Mouse (Mus musculus) intestine, postnatal 0 days (tissue): ENCODE data around the gene Ehd3. TPM values are rescaled to one million over a fixed set of nuclear protein-coding genes. Genes with fewer than 3 reads are reported as not detected.

Source experiments
- ATAC-seq: fragments of 200-750 bp; cut with Nextera tagmentation; 2 replicates; pipeline ENCODE4 v1.8.0; 2017; ENCODE audit warnings: mild to moderate bottlenecking, moderate TSS enrichment, moderate library complexity
- H3K27ac ChIP-seq: fragments of 300-500 bp; sonication (generic); 2 replicates; pipeline ENCODE4 v1.5.1; 2014; ENCODE audit warnings: mild to moderate bottlenecking, low read depth, low read length, moderate library complexity
- H3K27me3 ChIP-seq: fragments of 300-500 bp; sonication (generic); replicated peaks from 2 replicates; pipeline ENCODE4 v1.6.1; 2014; ENCODE audit warnings: low read length, mixed read lengths; ENCODE audit not compliant: control insufficient read depth, insufficient read depth
- H3K36me3 ChIP-seq: fragments of 300-500 bp; sonication (generic); 2 replicates; pipeline ENCODE4 v1.6.1; 2014; ENCODE audit warnings: mild to moderate bottlenecking, moderate library complexity; ENCODE audit not compliant: control insufficient read depth, insufficient read depth
- H3K4me1 ChIP-seq: fragments of 300-500 bp; sonication (generic); replicated peaks from 2 replicates; pipeline ENCODE4 v1.6.1; 2014; ENCODE audit warnings: antibody characterized with exemption, low read length, mixed read lengths; ENCODE audit not compliant: control insufficient read depth, insufficient read depth
- H3K4me2 ChIP-seq: fragments of 300-500 bp; sonication (generic); replicated peaks from 2 replicates; pipeline ENCODE4 v1.6.1; 2014; ENCODE audit warnings: low read depth, mild to moderate bottlenecking, moderate library complexity
- H3K4me3 ChIP-seq: fragments of 300-500 bp; sonication (generic); 2 replicates; pipeline ENCODE4 v1.5.1; 2014; ENCODE audit warnings: low read depth, low read length
- H3K9ac ChIP-seq: fragments of 300-500 bp; sonication (generic); 2 replicates; pipeline ENCODE4 v1.6.1; 2014; ENCODE audit warnings: mild to moderate bottlenecking, low read depth, low read length
- H3K9me3 ChIP-seq: fragments of 300-500 bp; sonication (generic); 2 replicates; pipeline ENCODE4 v1.6.1; 2016; ENCODE audit warnings: mixed run types; ENCODE audit not compliant: control insufficient read depth
- CTCF ChIP-seq: sonication (generic); IDR thresholded peaks from 2 replicates; pipeline ENCODE4 v1.5.1; 2016; ENCODE audit warnings: low read depth, mild to moderate bottlenecking, control low read depth, antibody characterized with exemption, moderate library complexity
- WGBS: fragments of 180-500 bp; shearing (Covaris S2); extraction: QIAGEN DNeasy Blood & Tissue Kit; methylation state at CpG from one replicate; pipeline ENCODE4 v1.1.7; 2014; 5-methylcytosine and 5-hydroxymethylcytosine counted together
- polyA plus RNA-seq: library from polyadenylated mRNA; unstranded; fragments of >200 nt; fragmentation: Nextera tagmentation; extraction: Ambion mirVana; gene quantifications from 2 replicates; pipeline ENCODE4 v1.2.1, GENCODE M21; 2015

Ehd3 gene
- 5.0 and 5.3 TPM in 2 replicates for polyA plus RNA-seq

DNA sequence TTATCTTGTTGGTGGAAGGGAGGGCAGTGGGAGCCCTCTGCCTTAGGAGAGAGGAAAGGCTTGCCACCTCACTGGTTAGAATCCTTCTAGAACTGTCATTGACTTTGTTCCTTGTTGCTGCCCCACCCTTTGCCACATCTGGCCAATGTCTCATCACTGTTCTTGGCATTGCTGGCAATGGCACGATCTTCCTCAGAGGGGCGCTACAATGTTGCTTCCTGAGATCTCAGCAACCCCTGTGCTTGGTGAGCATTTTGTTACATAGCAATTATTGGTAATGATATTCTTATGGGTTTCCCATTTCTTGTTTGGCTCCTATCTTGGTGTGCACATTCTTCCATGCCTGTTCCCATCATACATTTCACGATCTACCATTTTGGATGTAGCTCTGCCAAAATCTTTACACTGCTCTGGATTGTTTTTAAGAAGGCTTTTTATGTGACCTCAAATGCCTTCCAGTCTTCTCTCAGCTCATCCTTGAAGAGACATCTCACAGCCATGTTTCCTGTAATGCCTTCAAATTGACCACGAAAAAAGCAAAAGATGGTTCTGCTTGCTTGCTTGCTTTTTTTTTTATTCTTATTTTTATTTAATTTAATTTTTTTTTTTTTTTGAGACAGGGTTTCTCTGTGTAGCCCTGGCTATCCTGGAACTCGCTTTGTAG is at the start of gene Ehd3:
TSS of gene Ehd3 (plus strand) at position 614 of the 664 bp plus-strand sequence.
- H3K4me1 ChIP-seq: no peaks in the 10 kb centered on the region
- peak within 1 kb of the TSS; percentile 41 for H3K9ac ChIP-seq
- H3K9me3 ChIP-seq: no peaks in the 10 kb centered on the region
- 83% methylated on average over 5 of the region's 5 CpGs for WGBS
- no peak within 1 kb of the TSS for H3K27ac ChIP-seq
- H3K4me3 ChIP-seq: peak within 1 kb of the TSS; percentile 46
- H3K27me3 ChIP-seq: peaks cover 37% of the 10 kb centered on the region
- peak within 1 kb of the TSS; percentile 61 for H3K4me2 ChIP-seq
- H3K36me3 ChIP-seq: no peaks in the 10 kb centered on the region
- TF ChIP-seq CTCF: no peak
- ATAC-seq: no peak

DNA sequence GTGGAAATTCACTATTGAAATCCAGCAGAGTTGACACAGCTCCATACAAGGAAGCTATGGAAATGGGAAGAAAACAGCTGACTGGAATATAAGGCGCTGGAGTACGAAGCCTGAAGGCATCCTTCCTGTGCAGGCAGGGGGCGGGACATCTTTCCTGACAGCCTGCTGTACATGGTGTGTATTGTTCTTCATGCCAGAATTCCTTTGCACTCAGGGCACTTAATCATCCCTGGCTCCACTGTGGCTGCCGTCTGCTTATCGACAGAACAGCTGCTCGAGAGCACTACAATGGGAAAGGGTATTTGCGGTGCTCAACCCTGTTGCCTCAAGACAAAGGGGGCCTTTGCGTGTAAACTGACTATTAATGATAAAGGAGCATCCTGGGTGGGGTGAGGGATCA is 33.0 kb upstream of the Ehd3 start:
- H3K36me3 ChIP-seq: no peaks in the 10 kb centered on the region
- no peak overlapping the region for H3K9ac ChIP-seq
- 33% methylated on average over 8 of the region's 8 CpGs for WGBS
- H3K27me3 ChIP-seq: no peaks in the 10 kb centered on the region
- no peak for TF ChIP-seq CTCF
- no peaks in the 10 kb centered on the region for H3K4me1 ChIP-seq
- H3K9me3 ChIP-seq: no peaks in the 10 kb centered on the region
- no peak overlapping the region for H3K4me2 ChIP-seq
- no peak for ATAC-seq
- H3K4me3 ChIP-seq: no peak overlapping the region
- no peak overlapping the region for H3K27ac ChIP-seq

DNA sequence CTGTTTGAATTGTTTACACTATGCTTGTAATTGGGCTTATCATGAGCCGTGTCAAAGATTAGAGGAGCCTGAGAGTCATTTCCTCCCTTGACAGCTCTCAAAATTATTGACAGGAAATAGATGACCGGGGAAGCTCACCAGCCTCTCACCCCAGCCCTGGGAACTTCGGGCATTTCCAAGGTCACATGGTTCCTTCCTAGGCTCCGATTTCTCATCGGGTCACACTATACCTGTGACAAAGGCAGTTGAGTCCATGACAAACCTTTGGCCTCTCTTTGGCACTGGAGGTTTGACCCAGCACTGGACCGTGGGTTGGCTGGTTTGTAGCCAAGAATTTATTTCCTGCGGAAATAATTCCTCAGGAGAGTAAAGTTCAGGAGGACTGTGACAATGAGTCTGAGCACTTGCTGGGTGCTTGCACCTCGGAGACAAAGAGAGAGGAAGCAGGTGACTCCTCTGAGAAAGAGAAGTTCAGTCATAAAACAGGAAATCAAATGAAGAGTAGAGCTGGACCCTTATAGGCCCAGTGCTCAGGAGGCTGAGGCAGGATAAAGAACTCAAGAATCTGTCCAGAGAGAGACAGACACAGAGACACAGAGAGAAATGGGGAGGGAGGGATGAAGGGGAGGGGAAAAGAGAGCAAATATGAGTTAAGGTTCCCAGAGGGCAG is 17.2 kb upstream of the Ehd3 start:
- Histone ChIP-seq H3K4me1 (no peaks in the 10 kb centered on the region; the same call in 1 of the 2 replicates), H3K27ac (no peak overlapping the region), H3K9me3 (no peaks in the 10 kb centered on the region), H3K36me3 (no peaks in the 10 kb centered on the region), H3K27me3 (0 out of 2 replicates have a peak, but pooled peaks cover 4% of the 10 kb centered on the region), H3K9ac (no peak overlapping the region), H3K4me3 (no peak overlapping the region), H3K4me2 (no peak overlapping the region)
- 45% methylated on average over 8 of the region's 8 CpGs for WGBS
- TF ChIP-seq CTCF: no peak
- ATAC-seq: no peak

DNA sequence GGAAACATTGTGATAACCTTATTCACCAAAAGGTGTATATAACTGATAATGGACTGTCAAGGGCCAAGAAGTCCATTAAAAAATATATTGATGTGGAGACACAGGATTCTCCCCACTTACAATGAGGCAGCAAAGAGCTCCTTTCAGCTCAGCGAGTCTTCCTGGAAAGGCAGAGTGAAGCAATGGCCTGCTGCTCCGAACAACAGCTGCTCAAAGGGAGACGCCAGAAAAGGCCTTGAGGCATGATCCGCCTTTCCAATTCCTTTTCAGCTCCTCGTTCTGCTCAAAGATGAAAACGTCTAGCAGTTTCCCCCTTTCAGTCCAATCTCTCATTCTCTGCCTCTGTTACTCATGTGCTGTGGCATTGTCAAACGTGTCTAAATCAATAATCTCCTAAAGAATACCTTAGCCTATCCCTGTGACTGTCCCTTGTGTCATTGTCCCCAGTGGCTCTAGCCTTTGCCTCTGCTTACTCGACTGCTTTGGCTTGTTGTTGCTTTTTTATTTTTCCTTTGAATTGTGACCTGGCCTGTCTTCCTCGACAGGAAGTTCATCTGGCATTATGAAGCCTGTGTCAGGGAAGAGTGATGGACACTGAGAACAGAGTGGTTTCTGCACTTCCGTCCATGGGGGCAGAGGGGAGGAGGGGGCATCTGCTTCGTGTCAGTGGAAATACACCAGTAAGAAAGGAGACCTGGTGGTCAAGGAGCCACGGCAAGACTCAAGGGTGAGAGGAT is 13.5 kb upstream of the Ehd3 start:
- no peaks in the 10 kb centered on the region for H3K9me3 ChIP-seq
- no peak for TF ChIP-seq CTCF
- H3K9ac ChIP-seq: no peak overlapping the region
- WGBS: 46% methylated on average over 12 of the region's 12 CpGs
- no peak overlapping the region for H3K4me3 ChIP-seq
- no peaks in the 10 kb centered on the region; the same call in 1 of the 2 replicates for H3K4me1 ChIP-seq
- H3K27ac ChIP-seq: no peak overlapping the region
- H3K36me3 ChIP-seq: no peaks in the 10 kb centered on the region
- no peak for ATAC-seq
- no peak overlapping the region for H3K4me2 ChIP-seq
- H3K27me3 ChIP-seq: 0 out of 2 replicates have a peak, but pooled peaks cover 4% of the 10 kb centered on the region

GRCm38 (mm10) chr17:73796789-73797188 is 7.1 kb upstream of the Ehd3 start:
- ATAC-seq: peak; percentile 57; the same call in 1 of the 2 replicates
- H3K4me1 ChIP-seq: no peaks in the 10 kb centered on the region
- no peak overlapping the region for H3K4me2 ChIP-seq
- H3K9ac ChIP-seq: no peak overlapping the region
- no peaks in the 10 kb centered on the region for H3K36me3 ChIP-seq
- no peaks in the 10 kb centered on the region for H3K9me3 ChIP-seq
- H3K4me3 ChIP-seq: no peak overlapping the region
- H3K27ac ChIP-seq: no peak overlapping the region
- peaks cover 27% of the 10 kb centered on the region for H3K27me3 ChIP-seq
- no peak for TF ChIP-seq CTCF
- WGBS: 19% methylated on average over 6 of the region's 6 CpGs

- TF ChIP-seq CTCF: no peak
- peaks cover 31% of the 10 kb centered on the region for H3K27me3 ChIP-seq
- ATAC-seq: no peak
- no peak overlapping the region for H3K27ac ChIP-seq
- no peak overlapping the region for H3K4me3 ChIP-seq
- H3K4me1 ChIP-seq: no peaks in the 10 kb centered on the region
- no peak overlapping the region for H3K4me2 ChIP-seq
- no peaks in the 10 kb centered on the region for H3K9me3 ChIP-seq
- WGBS: 84% methylated on average over 4 of the region's 4 CpGs
- H3K9ac ChIP-seq: no peak overlapping the region
- H3K36me3 ChIP-seq: no peaks in the 10 kb centered on the region
Observed at GRCm38 (mm10) chr17:73797706-73798105, 6.2 kb upstream of the Ehd3 start.
